Mouse (Mus musculus): ENCODE data around the gene Rbbp4.

DNA sequence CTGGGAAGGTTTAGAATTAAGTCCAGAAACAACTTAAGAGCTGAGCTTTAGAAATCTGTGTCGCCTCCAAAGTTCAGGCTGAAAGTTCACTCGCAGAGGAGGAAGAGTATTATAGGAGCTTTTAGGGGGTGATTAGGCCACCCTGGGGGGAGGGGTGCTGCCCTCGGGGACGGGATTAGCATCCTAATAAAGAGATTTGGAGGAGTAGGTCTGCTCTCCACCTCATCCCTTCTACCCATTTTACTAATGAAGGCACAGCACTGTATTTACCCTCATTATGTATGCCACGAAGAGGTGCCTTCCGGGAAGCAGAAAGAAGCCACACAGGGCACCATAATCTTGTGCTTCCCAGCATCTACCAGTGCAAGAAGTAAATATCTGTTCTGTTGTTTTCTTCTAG is 39.8 kb upstream of the Rbbp4 start:
- no peak for TF ChIP-seq POLR2A (IDR thresholded peaks at IDR 0.05; ENCODE audit: insufficient read depth, low read depth, low read length)
- no peak for TF ChIP-seq EP300 (IDR thresholded peaks at IDR 0.05; ENCODE audit: insufficient read depth, low read depth, low read length)
- TF ChIP-seq CTCF (IDR thresholded peaks at IDR 0.05), result no peak
